Mouse (Mus musculus) hindbrain, postnatal 0 days (tissue): ENCODE measurements around the gene Twf2. TPM values are rescaled to one million over a fixed set of nuclear protein-coding genes. Genes with fewer than 3 reads are reported as not detected.

Source experiments
- ATAC-seq: fragments of 200-750 bp; cut with Nextera tagmentation; 2 replicates; pipeline ENCODE4 v1.8.0; 2017; ENCODE audit warnings: mild to moderate bottlenecking, moderate TSS enrichment, moderate library complexity
- DNase-seq: peaks from one replicate; pipeline ENCODE4 v3.0.0-alpha.2; 2015; ENCODE audit warnings: low spot score
- H3K27ac ChIP-seq: fragments of 300-500 bp; sonication (generic); 2 replicates; pipeline ENCODE4 v1.5.1; 2014; ENCODE audit warnings: mild to moderate bottlenecking
- H3K27me3 ChIP-seq: fragments of 300-500 bp; sonication (generic); 2 replicates; pipeline ENCODE4 v1.6.1; 2014; ENCODE audit warnings: low read length, mixed read lengths; ENCODE audit not compliant: insufficient read depth
- H3K36me3 ChIP-seq: fragments of 300-500 bp; sonication (generic); 2 replicates; pipeline ENCODE4 v1.6.1; 2014; ENCODE audit warnings: low read length, mixed read lengths; ENCODE audit not compliant: insufficient read depth
- H3K4me1 ChIP-seq: fragments of 300-500 bp; sonication (generic); 2 replicates; pipeline ENCODE4 v1.6.1; 2014; ENCODE audit warnings: antibody characterized with exemption, low read length, mixed read lengths; ENCODE audit not compliant: insufficient read depth
- H3K4me2 ChIP-seq: fragments of 300-500 bp; sonication (generic); 2 replicates; pipeline ENCODE4 v1.6.1; 2014; ENCODE audit warnings: low read depth, mild to moderate bottlenecking, low read length, moderate library complexity, mixed read lengths
- H3K4me3 ChIP-seq: fragments of 300-500 bp; sonication (generic); 2 replicates; pipeline ENCODE4 v1.5.1; 2014; ENCODE audit warnings: low read length
- H3K9ac ChIP-seq: fragments of 300-500 bp; sonication (generic); replicated peaks from 2 replicates; pipeline ENCODE4 v1.6.1; 2014; ENCODE audit warnings: mild to moderate bottlenecking, low read length, moderate library complexity, mixed read lengths
- H3K9me3 ChIP-seq: fragments of 300-500 bp; sonication (generic); 2 replicates; pipeline ENCODE4 v1.6.1; 2016; ENCODE audit warnings: low read length, mixed read lengths
- CTCF ChIP-seq: IDR thresholded peaks from 2 replicates; pipeline ENCODE4 v1.5.1; 2016; ENCODE audit warnings: antibody characterized with exemption, control low read depth, low read depth
- WGBS: fragments of 180-500 bp; shearing (Covaris S2); extraction: QIAGEN DNeasy Blood & Tissue Kit; methylation state at CpG from one replicate; pipeline ENCODE4 v1.1.7; 2014; 5-methylcytosine and 5-hydroxymethylcytosine counted together
- polyA plus RNA-seq: library from polyadenylated mRNA; unstranded; fragments of >200 nt; fragmentation: Nextera tagmentation; extraction: Ambion mirVana; gene quantifications from 2 replicates; pipeline ENCODE4 v1.2.1, GENCODE M21; 2015
- total RNA-seq: library from RNA; depleted of rRNA; stranded (reverse); fragments of >200 nt; gene quantifications from 2 replicates; pipeline ENCODE4 v1.2.3, GENCODE M21; 2014

Twf2 gene
- total and polyA plus RNA-seq, 2 experiments from 2014 or later = 42.0 to 72.6 TPM

- no peak for TF ChIP-seq CTCF
- WGBS = 85% methylated on average over 23 of the region's 23 CpGs
- Histone ChIP-seq H3K4me2 (no peak overlapping the region), H3K4me1 (no peaks in the 10 kb centered on the region), H3K9ac (no peak overlapping the region), H3K36me3 (peaks cover 66% of the 10 kb centered on the region), H3K27ac (no peak overlapping the region), H3K9me3 (no peaks in the 10 kb centered on the region), H3K27me3 (no peaks in the 10 kb centered on the region), H3K4me3 (no peak overlapping the region)
- DNase-seq (no peak), ATAC-seq (no peak)
These were observed 32.4 kb downstream of the Twf2 start for GRCm38 (mm10) chr9:106235194-106235830.

GRCm38 (mm10) chr9:106236156-106236817, 33.4 kb downstream of the Twf2 start:
- Histone ChIP-seq H3K9me3 (no peaks in the 10 kb centered on the region), H3K27ac (no peak overlapping the region), H3K36me3 (peaks cover 75% of the 10 kb centered on the region), H3K4me3 (no peak overlapping the region), H3K27me3 (no peaks in the 10 kb centered on the region), H3K4me2 (no peak overlapping the region), H3K9ac (no peak overlapping the region), H3K4me1 (no peaks in the 10 kb centered on the region)
- TF ChIP-seq CTCF = no peak
- ATAC-seq (no peak), DNase-seq (no peak)
- 89% methylated on average over 23 of the region's 23 CpGs for WGBS

DNA sequence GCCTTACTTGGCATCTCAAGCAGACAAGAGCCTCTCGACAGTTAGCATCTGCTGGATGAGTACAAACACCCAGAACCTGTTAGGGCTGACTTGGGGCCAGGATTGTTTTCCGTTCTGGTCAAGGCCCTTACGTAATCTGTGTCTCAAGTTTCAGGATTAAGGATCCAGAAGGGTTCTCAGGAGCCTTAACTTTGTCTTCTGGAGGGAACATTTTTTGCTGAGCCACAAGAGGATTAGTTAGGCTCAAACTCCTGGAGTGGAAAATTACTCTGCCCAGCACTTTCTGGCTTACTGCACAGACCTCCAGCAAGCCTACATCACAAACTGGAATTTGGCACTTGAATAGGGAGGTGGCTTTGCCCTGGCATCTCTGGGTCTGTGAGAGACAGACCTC, 33.9 kb downstream of the Twf2 start:
- no peak for TF ChIP-seq CTCF
- no peak overlapping the region for H3K27ac ChIP-seq
- WGBS = 82% methylated on average over 3 of the region's 3 CpGs
- no peaks in the 10 kb centered on the region for H3K9me3 ChIP-seq
- no peak overlapping the region for H3K4me2 ChIP-seq
- no peak overlapping the region for H3K9ac ChIP-seq
- H3K4me1 ChIP-seq = no peaks in the 10 kb centered on the region
- H3K27me3 ChIP-seq = no peaks in the 10 kb centered on the region
- no peak for ATAC-seq
- no peak for DNase-seq
- H3K36me3 ChIP-seq = peaks cover 77% of the 10 kb centered on the region
- H3K4me3 ChIP-seq = no peak overlapping the region

DNA sequence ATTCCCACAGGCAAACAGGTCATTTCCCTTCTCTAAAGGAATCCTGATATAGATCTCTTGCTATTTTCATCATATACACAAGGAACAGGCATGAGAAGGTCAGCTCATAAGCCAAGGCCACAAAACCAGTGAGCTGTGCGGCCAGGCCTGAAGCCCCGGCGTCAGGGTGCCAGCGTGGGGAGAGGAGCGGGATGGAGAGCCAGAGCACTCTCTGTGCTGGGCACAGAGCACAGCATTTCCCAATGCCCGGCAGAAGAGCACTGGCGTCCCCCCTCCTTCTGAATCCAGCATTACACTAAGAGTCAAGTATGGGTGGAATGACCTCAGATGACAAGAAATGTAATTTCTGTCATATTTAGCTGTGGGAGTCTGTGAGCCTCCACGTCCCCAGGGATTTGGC, 34.5 kb downstream of the Twf2 start:
- H3K27ac ChIP-seq = no peak overlapping the region
- TF ChIP-seq CTCF = no peak
- H3K4me1 ChIP-seq = no peaks in the 10 kb centered on the region
- H3K36me3 ChIP-seq = peaks cover 79% of the 10 kb centered on the region
- H3K4me2 ChIP-seq = no peak overlapping the region
- ATAC-seq = no peak
- H3K9ac ChIP-seq = no peak overlapping the region
- H3K27me3 ChIP-seq = no peaks in the 10 kb centered on the region
- no peak overlapping the region for H3K4me3 ChIP-seq
- H3K9me3 ChIP-seq = no peaks in the 10 kb centered on the region
- 83% methylated on average over 8 of the region's 8 CpGs for WGBS
- DNase-seq = no peak

GRCm38 (mm10) chr9:106237878-106238277, 35.0 kb downstream of the Twf2 start:
- DNase-seq (no peak), ATAC-seq (no peak)
- Histone ChIP-seq H3K27ac (no peak overlapping the region), H3K4me3 (no peak overlapping the region), H3K4me2 (no peak overlapping the region), H3K9ac (no peak overlapping the region), H3K9me3 (no peaks in the 10 kb centered on the region), H3K27me3 (no peaks in the 10 kb centered on the region), H3K4me1 (no peaks in the 10 kb centered on the region), H3K36me3 (peaks cover 76% of the 10 kb centered on the region)
- 92% methylated on average over 10 of the region's 10 CpGs for WGBS
- no peak for TF ChIP-seq CTCF

- Histone ChIP-seq H3K36me3 (peaks cover 47% of the 10 kb centered on the region), H3K9me3 (no peaks in the 10 kb centered on the region), H3K9ac (no peak overlapping the region), H3K4me3 (no peak overlapping the region), H3K27ac (no peak overlapping the region), H3K27me3 (no peaks in the 10 kb centered on the region), H3K4me2 (no peak overlapping the region), H3K4me1 (peaks cover 5% of the 10 kb centered on the region; the same call in 1 of the 2 replicates)
- 89% methylated on average over 10 of the region's 10 CpGs for WGBS
- TF ChIP-seq CTCF = no peak
- no peak for ATAC-seq
- DNase-seq = no peak
These were observed 38.7 kb downstream of the Twf2 start for GRCm38 (mm10) chr9:106241541-106242164.
